Mouse (Mus musculus): ENCODE results near the gene Gm21258. TPM values are rescaled to one million over a fixed set of nuclear protein-coding genes. Genes with fewer than 3 reads are reported as not detected.
"Not testable (repeated sequence)": the region's sequence is repeated elsewhere in the genome, so short reads cannot be mapped to it uniquely, and the experiment has no call there.

Gm21258 gene
- not detected for total RNA-seq (2021)
- long read RNA-seq, experiment 1: 0 reads
- long read RNA-seq, experiment 2: 0 reads

GRCm38 (mm10) chrY:52779740-52780139 lies at the start of gene Gm21258:
Gene Gm21258 (plus strand): TSS chrY:52780040.
- DNase-seq (ENCODE audit: low spot score in 2 of 2): not testable (repeated sequence)

Measured in layer of hippocampus, postnatal 14 days (tissue).